Mouse (Mus musculus) ES-Bruce4 (cell line): Measurements from ENCODE around the gene Zfp523.

Source experiments
- CTCF ChIP-seq: IDR thresholded peaks from one replicate; pipeline ENCODE4 v1.8.1; 2011; ENCODE audit warnings: low read depth, low read length
- EP300 ChIP-seq: IDR thresholded peaks from 2 replicates; pipeline ENCODE4 v1.6.1; 2011; ENCODE audit warnings: low read depth, low read length; ENCODE audit not compliant: insufficient read depth
- POLR2A ChIP-seq: IDR thresholded peaks from one replicate; pipeline ENCODE4 v1.8.1; 2011; ENCODE audit warnings: low read length; ENCODE audit not compliant: insufficient read depth

DNA sequence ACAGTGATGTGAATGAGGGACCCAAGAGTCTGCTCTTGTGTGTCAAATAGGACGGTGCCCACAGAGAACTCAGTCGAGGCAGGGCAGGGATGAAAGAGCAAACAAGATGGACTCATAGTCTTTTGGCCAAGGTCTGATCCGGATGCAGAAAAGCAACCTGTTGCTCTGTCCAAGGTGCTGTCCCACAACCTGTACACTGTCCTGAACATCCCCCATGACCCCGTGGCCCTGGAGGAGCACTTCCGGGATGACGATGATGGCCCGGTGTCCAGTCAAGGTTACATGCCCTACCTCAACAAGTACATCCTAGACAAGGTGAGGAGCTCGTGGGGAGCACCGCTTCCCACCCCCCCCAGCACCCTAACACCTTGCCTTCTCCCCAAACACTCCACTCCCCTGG is 39.9 kb downstream of the Zfp523 start:
- TF ChIP-seq CTCF = no peak
- no peak for TF ChIP-seq POLR2A
- no peak for TF ChIP-seq EP300
